Mouse (Mus musculus) forebrain, embryonic 12.5 days (tissue): ENCODE measurements around the gene AI464131. TPM values are rescaled to one million over a fixed set of nuclear protein-coding genes. Genes with fewer than 3 reads are reported as not detected.
A peak's percentile ranks its signal among the peaks of the same experiment; 100 is the strongest.

ENCODE experiments used
- ATAC-seq: fragments of 200-750 bp; cut with Nextera tagmentation; 2 replicates; pipeline ENCODE4 v1.8.0; 2017; ENCODE audit warnings: moderate TSS enrichment; ENCODE audit not compliant: low FRiP score
- H3K27ac ChIP-seq: fragments of 300-500 bp; sonication (generic); 2 replicates; pipeline ENCODE4 v1.5.1; 2016; ENCODE audit warnings: mild to moderate bottlenecking
- H3K27me3 ChIP-seq: fragments of 300-500 bp; sonication (generic); 2 replicates; pipeline ENCODE4 v1.6.1; 2016; ENCODE audit warnings: mild to moderate bottlenecking
- H3K36me3 ChIP-seq: fragments of 300-500 bp; sonication (generic); replicated peaks from 2 replicates; pipeline ENCODE4 v1.6.1; 2016; ENCODE audit warnings: mild to moderate bottlenecking
- H3K4me1 ChIP-seq: fragments of 300-500 bp; sonication (generic); 2 replicates; pipeline ENCODE4 v1.6.1; 2016
- H3K4me2 ChIP-seq: fragments of 300-500 bp; sonication (generic); 2 replicates; pipeline ENCODE4 v1.6.1; 2016; ENCODE audit warnings: mild to moderate bottlenecking, moderate library complexity
- H3K4me3 ChIP-seq: fragments of 300-500 bp; sonication (generic); replicated peaks from 2 replicates; pipeline ENCODE4 v1.5.1; 2016; ENCODE audit warnings: mild to moderate bottlenecking
- H3K9ac ChIP-seq: fragments of 300-500 bp; sonication (generic); 2 replicates; pipeline ENCODE4 v1.6.1; 2016; ENCODE audit warnings: mild to moderate bottlenecking
- H3K9me3 ChIP-seq: fragments of 300-500 bp; sonication (generic); 2 replicates; pipeline ENCODE4 v1.6.1; 2016
- WGBS: fragments of 180-500 bp; shearing (Covaris S2); methylation state at CpG from one replicate; pipeline ENCODE4 v1.1.7; 2016; 5-methylcytosine and 5-hydroxymethylcytosine counted together
- polyA plus RNA-seq: library from polyadenylated mRNA; unstranded; fragments of >200 nt; fragmentation: Nextera tagmentation; extraction: Ambion mirVana; gene quantifications from 2 replicates; pipeline ENCODE4 v1.2.1, GENCODE M21; 2016

AI464131 gene
- polyA plus RNA-seq, 1 experiment from 2014 or later: 6.3 TPM

DNA sequence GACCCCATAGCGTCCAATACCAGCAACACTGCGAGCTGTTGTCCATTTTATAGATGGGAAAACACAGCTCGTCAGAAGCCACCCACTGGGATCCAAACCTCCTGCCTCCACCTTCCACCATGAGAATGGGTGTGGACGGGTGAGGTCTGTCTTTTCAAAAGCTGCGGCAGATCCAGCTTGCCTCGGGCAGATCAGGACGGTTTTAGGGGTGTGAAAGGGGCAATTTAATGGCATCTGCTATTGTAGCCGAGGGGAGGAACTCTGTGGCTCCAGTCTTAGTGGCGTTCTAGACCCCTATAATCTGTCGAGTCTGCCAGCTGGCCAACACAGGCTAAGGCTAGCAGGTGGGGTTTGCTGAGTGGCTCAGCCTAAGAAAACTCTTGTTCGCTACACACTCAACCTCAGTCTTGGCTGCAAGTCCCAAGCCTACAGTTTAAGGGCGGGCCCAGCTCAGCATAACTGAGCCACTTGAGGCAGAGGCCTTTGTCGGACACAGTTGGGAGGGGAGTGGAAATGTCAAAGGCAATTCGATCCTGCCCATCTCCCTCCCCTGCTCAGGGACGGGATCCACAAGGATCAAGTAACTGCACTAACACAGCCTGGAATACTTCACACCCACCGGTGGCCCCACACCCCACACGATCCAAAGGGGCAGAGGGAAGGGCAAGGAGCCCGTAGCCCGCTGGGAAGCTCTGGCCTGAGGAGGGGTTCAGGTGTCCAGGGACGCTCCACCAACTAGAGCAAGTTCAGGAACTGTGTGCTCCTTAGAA, 520 bp downstream of the AI464131 start:
- Histone ChIP-seq H3K9ac (peak overlapping the region; percentile 56), H3K27ac (peak overlapping the region; percentile 50; the same call in 1 of the 2 replicates), H3K27me3 (peaks cover 64% of the 10 kb centered on the region), H3K4me1 (peaks cover 51% of the 10 kb centered on the region), H3K36me3 (no peaks in the 10 kb centered on the region), H3K9me3 (no peaks in the 10 kb centered on the region), H3K4me2 (peak overlapping the region; percentile 72), H3K4me3 (peak overlapping the region; percentile 42)
- ATAC-seq: peak; percentile 27
- 8% methylated on average over 20 of the region's 20 CpGs for WGBS

DNA sequence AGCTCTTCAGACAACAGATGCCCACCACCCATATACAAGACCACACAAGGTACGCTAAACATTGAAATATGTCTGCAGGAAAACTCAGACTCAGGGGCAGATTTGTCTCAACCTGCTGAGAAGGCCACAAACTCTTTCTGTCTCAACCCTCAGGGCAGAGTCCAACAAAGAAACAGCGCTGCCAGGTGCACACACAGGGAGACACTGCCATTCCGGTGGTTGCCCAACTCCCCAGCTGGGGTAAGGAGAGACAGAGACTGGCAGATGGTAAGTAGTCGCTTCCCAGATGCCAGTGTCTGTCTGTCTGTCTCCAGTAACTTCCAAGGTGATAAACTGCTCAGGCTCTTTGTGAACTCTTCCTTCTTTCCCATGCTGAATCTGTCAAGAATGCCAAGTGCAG, 2.1 kb downstream of the AI464131 start:
- H3K9me3 ChIP-seq: no peaks in the 10 kb centered on the region
- H3K4me3 ChIP-seq: no peak overlapping the region
- H3K9ac ChIP-seq: no peak overlapping the region
- ATAC-seq: no peak
- peaks cover 73% of the 10 kb centered on the region for H3K27me3 ChIP-seq
- WGBS: 70% methylated on average over 4 of the region's 4 CpGs
- no peak overlapping the region for H3K4me2 ChIP-seq
- H3K27ac ChIP-seq: no peak overlapping the region
- peaks cover 39% of the 10 kb centered on the region for H3K4me1 ChIP-seq
- no peaks in the 10 kb centered on the region for H3K36me3 ChIP-seq

DNA sequence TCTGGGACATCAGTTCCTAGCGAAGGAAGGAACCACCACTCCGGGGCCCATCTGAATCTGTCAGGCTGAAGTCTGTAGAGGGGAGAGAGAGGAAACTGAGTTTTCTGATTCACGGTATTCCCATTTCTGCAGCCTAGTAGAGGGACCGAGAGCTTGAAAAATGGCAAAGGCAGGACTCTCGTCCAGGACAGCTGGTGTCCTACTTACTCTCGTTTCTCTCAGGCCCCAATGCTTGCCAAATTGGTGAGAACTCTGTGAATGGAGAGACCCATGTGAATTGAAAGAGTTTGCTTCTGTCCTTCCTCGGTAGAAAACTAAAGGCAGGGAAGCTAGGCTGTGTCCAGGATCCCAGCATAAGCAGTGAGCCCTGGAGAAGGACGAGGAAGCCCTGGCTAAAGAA, 3.3 kb downstream of the AI464131 start:
- no peaks in the 10 kb centered on the region for H3K9me3 ChIP-seq
- H3K27me3 ChIP-seq: peaks cover 82% of the 10 kb centered on the region
- WGBS: 59% methylated on average over 8 of the region's 8 CpGs
- no peak overlapping the region for H3K4me3 ChIP-seq
- peaks cover 39% of the 10 kb centered on the region for H3K4me1 ChIP-seq
- H3K9ac ChIP-seq: no peak overlapping the region
- no peak overlapping the region for H3K27ac ChIP-seq
- ATAC-seq: no peak
- no peaks in the 10 kb centered on the region for H3K36me3 ChIP-seq
- no peak overlapping the region for H3K4me2 ChIP-seq

DNA sequence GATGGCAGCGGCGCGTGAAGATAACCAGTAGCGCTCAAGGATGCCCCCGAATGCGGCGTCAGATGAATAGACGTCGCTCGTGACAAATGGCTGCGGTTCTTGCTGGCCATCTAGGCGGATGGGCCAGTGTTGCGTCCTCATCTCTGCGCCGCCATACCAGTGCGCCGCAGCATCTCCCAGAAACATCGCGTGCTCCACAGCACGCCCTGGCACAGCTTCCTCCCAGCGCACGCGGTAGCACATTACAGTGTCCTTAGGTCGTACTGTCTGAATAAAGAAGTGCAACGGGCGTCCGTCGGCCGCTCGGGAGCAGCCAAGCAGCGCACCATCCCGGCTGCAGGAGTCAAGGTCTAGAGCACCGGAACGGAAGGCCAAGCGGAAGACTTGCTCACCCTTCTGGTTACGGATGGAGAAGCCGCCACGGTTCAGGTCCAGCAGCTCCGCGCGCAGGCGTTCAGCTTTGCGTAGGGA, 3.9 kb downstream of the AI464131 start:
- WGBS: 4% methylated on average over 43 of the region's 43 CpGs
- Histone ChIP-seq H3K27me3 (peaks cover 82% of the 10 kb centered on the region), H3K36me3 (no peaks in the 10 kb centered on the region), H3K4me2 (peak overlapping the region; percentile 55), H3K4me1 (peaks cover 39% of the 10 kb centered on the region), H3K27ac (no peak overlapping the region), H3K4me3 (peak overlapping the region; percentile 39), H3K9ac (peak overlapping the region; percentile 44), H3K9me3 (no peaks in the 10 kb centered on the region)
- no peak for ATAC-seq

DNA sequence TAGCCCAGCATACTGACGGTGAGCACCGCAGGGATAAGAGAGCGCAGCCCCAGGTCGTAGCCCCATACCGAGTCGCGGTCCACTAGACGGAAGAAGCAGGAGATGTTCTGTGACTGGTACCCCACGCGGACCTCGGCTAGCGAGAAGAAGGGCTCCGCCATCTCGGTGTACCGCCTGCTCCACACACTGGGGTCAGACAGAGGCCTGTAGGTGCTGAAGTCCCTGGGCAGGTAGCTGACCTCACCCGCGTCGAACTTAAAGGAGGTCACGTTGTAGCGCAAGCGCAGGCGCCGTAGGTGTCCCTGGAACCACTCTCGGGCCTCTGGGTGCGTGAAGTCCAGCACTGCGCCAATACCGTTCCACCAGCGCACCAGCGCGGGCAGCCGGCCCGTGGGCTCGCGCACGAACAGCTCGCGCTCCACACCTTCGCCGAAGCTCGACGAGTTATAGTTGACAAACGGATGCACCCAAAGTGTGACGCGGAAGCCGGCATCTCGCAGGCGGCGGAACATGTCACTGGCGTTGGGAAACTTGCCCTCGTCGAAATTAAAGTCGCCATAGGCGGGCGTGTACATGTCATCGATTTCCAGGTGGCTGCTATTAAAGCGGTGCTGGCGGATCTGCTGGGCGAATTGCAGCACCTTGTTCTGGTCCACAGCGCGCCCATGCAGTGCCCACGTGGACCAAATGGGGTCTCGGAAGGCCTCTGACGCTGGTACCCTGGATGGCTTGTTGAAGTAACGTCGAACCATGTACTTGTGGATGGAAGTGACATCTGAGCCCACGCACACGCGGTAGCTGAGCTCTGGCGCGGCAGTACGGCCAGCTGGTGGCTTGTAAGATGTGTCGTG, 4.7 kb downstream of the AI464131 start:
- no peak for ATAC-seq
- Histone ChIP-seq H3K27me3 (peaks cover 82% of the 10 kb centered on the region), H3K4me2 (peak overlapping the region; percentile 55), H3K9ac (peak overlapping the region; percentile 17; the same call in 1 of the 2 replicates), H3K27ac (no peak overlapping the region), H3K4me3 (peak overlapping the region; percentile 39), H3K4me1 (peaks cover 38% of the 10 kb centered on the region), H3K36me3 (no peaks in the 10 kb centered on the region), H3K9me3 (no peaks in the 10 kb centered on the region)
- 6% methylated on average over 72 of the region's 72 CpGs for WGBS

DNA sequence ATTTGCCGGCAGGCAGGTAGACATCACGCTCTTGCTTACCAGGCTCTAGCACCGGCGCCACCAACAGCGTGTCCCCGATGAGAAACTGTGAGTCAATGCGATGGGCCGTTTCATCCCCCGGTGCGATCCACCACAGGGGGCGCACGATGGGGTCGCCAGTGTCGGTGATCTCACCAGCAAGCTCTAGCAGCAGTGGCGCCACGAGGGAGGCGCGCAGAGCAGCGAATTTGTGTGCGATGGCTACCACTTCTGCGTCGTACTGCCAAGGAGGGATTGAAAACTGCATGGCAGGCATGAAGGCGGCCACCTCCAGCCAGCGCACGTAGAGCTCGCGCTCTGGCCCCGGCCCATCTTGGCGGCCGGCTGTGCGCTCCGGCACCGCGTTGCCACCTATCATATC, 5.3 kb downstream of the AI464131 start:
- H3K4me1 ChIP-seq: peaks cover 32% of the 10 kb centered on the region
- 2% methylated on average over 34 of the region's 34 CpGs for WGBS
- H3K27ac ChIP-seq: no peak overlapping the region
- peaks cover 80% of the 10 kb centered on the region for H3K27me3 ChIP-seq
- H3K9me3 ChIP-seq: no peaks in the 10 kb centered on the region
- H3K9ac ChIP-seq: peak overlapping the region; percentile 17; the same call in 1 of the 2 replicates
- peak overlapping the region; percentile 39 for H3K4me3 ChIP-seq
- peak overlapping the region; percentile 55 for H3K4me2 ChIP-seq
- 0 out of 2 replicates have a peak, but pooled peaks have one; percentile 21 for ATAC-seq
- H3K36me3 ChIP-seq: no peaks in the 10 kb centered on the region

DNA sequence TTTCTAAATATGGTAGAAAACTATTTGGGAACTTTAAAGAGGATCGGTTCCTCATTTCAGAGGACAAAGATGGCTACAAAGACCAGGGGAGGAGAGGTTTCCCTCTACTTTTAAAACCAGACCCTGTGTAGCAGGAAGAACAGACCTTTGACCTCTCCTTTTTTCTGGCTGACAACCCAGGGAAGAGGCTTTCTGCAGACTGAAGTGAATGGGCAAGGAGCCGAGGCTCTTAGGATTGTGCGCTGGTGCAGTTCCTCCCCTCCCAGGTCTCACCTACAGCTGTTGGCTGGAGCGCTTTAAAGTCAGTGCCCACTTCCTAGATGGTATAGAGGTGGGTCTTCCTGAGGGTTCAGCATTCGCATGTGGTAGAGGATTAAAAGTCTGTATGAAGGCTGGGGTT, 5.8 kb downstream of the AI464131 start:
- WGBS: 47% methylated on average over 5 of the region's 5 CpGs
- no peaks in the 10 kb centered on the region for H3K9me3 ChIP-seq
- no peak overlapping the region for H3K27ac ChIP-seq
- H3K36me3 ChIP-seq: no peaks in the 10 kb centered on the region
- H3K4me3 ChIP-seq: no peak overlapping the region
- ATAC-seq: no peak
- peaks cover 74% of the 10 kb centered on the region for H3K27me3 ChIP-seq
- H3K4me2 ChIP-seq: no peak overlapping the region
- H3K4me1 ChIP-seq: peaks cover 26% of the 10 kb centered on the region
- no peak overlapping the region for H3K9ac ChIP-seq

DNA sequence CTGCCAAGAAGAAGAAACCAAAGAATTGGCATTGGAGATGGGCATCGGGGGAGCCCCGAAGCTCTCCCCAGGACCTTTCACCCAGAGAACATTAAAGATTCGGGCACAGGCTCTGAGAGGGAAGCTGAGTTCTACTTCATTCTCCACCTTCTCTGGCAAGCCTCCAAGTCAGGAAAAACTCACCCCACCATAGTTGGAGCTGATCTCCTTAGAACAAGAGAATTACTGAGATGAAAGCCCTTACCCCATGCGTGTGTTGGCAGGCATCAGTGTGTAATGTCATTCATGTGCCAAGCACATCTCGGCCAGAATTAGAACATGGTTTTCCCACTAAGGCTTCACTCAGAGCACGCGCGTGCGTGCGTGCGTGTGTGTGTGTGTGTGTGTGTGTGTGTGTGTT, 7.0 kb downstream of the AI464131 start:
- no peak for ATAC-seq
- no peak overlapping the region for H3K4me2 ChIP-seq
- 80% methylated on average over 11 of the region's 11 CpGs for WGBS
- no peaks in the 10 kb centered on the region for H3K9me3 ChIP-seq
- H3K27me3 ChIP-seq: peaks cover 62% of the 10 kb centered on the region
- H3K9ac ChIP-seq: no peak overlapping the region
- no peaks in the 10 kb centered on the region for H3K36me3 ChIP-seq
- peaks cover 21% of the 10 kb centered on the region for H3K4me1 ChIP-seq
- no peak overlapping the region for H3K27ac ChIP-seq
- no peak overlapping the region for H3K4me3 ChIP-seq

DNA sequence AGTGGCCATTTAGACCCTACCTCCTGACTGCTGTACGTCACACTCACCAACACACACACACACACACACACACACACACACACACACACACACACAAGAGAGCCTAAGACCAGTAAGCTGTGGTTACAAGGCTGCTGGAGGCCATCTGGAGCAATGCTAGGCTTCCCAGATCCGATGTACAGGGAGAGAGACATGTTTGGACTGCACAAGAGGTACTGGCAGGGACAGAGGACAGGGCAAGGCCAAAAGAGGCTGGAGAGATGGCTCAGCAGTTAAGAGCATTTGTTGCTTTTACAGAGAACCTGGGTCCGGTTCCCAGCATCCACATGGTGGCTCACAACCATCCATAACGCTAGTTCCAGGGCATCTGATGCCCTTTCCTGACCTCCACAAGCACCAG, 7.8 kb downstream of the AI464131 start:
- no peak for ATAC-seq
- Histone ChIP-seq H3K27ac (no peak overlapping the region), H3K9me3 (no peaks in the 10 kb centered on the region), H3K9ac (no peak overlapping the region), H3K4me1 (peaks cover 21% of the 10 kb centered on the region), H3K27me3 (peaks cover 54% of the 10 kb centered on the region), H3K4me3 (no peak overlapping the region), H3K36me3 (no peaks in the 10 kb centered on the region), H3K4me2 (no peak overlapping the region)
- WGBS: 92% methylated on average over 4 of the region's 4 CpGs

DNA sequence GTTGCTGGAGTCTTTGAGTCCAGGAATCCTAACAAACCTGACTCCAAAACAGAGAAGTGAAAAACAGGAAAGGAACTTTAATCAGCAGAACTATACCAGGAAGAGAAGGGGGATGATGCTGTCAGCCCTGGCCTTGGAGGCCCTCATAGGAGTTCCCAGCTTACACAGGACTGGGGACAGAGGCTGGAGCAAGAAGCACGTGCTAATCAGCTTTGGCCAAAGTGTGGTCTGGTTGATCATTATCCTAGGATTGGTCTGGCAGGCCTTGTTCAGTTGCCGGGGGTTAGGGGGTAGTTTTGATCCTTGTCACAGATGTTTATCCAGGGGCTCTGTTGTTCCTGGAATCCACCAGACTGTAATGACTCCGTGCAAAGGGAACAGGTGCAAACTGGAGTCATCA, 8.5 kb downstream of the AI464131 start:
- no peaks in the 10 kb centered on the region for H3K36me3 ChIP-seq
- H3K4me3 ChIP-seq: no peak overlapping the region
- H3K9me3 ChIP-seq: no peaks in the 10 kb centered on the region
- WGBS: 60% methylated on average over 3 of the region's 3 CpGs
- no peak overlapping the region for H3K9ac ChIP-seq
- no peak for ATAC-seq
- peaks cover 48% of the 10 kb centered on the region for H3K27me3 ChIP-seq
- H3K4me2 ChIP-seq: no peak overlapping the region
- peaks cover 21% of the 10 kb centered on the region for H3K4me1 ChIP-seq
- H3K27ac ChIP-seq: no peak overlapping the region

DNA sequence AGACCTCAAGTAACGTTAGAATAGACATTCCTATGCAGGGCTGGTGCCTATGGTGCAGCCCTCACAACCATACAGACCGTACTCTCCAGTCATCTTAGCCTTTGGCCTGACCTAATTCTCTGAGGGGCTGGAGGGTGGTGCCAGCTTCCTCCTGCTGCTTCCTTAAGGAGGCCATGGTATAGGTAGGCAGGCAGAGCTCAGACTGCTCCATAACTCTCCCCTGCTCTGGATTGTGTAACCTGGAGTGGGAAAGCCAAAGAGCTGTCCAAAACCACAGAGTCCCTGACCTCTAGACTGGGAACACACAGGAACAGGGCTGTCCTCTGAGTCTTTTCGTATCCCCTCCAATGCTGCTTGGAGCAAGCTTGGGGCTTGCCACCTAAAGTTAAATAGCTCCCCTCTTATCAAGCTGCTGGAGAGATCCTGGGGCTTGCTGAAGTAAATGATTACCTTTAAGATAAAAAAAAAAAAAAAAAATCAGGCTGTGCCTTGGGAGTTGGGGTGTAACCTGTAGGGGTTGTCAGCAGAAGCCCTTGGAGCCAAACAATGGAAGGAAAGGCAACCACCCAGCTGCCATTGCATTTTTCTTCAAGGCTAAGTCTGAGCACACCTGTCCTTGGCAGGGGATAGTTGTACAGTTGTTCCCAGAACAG, 9.3 kb downstream of the AI464131 start:
- Histone ChIP-seq H3K9ac (no peak overlapping the region), H3K4me3 (no peak overlapping the region), H3K36me3 (no peaks in the 10 kb centered on the region), H3K4me1 (peaks cover 13% of the 10 kb centered on the region), H3K4me2 (no peak overlapping the region), H3K9me3 (no peaks in the 10 kb centered on the region), H3K27ac (no peak overlapping the region), H3K27me3 (peaks cover 40% of the 10 kb centered on the region)
- 83% methylated on average over 3 of the region's 3 CpGs for WGBS
- no peak for ATAC-seq

DNA sequence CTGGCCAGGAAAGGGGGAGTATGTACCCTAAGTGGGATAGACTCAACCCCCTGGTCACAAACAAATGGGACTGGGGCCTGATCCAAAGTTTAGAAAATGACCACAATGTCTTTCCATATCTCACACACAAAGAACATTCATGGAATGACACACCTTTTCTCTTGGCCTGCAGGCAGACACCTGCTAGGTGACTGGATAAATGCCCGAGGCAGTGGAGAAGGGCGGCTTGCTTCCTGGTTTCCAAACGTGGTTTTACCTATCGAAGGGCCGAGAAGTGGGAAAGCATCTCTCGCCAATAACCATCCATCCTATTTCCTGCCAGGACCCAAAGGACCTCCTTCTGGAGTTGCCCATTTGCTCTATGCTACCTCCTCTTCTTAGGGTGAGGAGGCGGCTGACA, 9.9 kb downstream of the AI464131 start:
- H3K9me3 ChIP-seq: no peaks in the 10 kb centered on the region
- peaks cover 7% of the 10 kb centered on the region for H3K4me1 ChIP-seq
- peaks cover 33% of the 10 kb centered on the region for H3K27me3 ChIP-seq
- H3K27ac ChIP-seq: no peak overlapping the region
- no peak overlapping the region for H3K4me3 ChIP-seq
- H3K9ac ChIP-seq: no peak overlapping the region
- 88% methylated on average over 7 of the region's 7 CpGs for WGBS
- no peak for ATAC-seq
- H3K4me2 ChIP-seq: no peak overlapping the region
- no peaks in the 10 kb centered on the region for H3K36me3 ChIP-seq
